Mouse (Mus musculus) right cerebral cortex, postnatal 25 days (tissue): Measurements from ENCODE around the gene Chrm2.

Experiments used
- DNase-seq: peaks from one replicate; pipeline ENCODE4 v3.0.0; 2022

The Chrm2 gene

GRCm38 (mm10) chr6:36387612-36388400 lies at the start of gene Chrm2:
TSS of gene Chrm2 (plus strand) at chr6:36388084.
- DNase-seq: peak; percentile 51

DNA sequence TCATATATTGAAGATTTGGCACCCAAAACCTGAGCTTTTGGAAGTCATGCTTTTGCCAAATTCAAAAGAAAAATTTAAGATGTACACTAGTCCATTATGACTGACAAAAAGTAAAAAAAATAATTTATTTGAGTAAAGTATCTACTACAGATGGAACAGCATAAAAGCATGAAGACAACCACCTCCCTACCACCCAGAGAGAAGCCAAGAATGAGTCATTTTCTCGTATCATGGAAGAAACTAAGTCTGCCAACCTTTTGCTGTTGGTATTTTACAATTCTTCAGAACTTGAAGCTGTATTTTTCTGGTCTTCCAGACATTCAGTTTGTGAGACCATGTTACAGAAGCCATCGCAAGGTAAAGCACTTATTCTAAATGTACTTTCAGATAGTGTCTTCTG lies 13.9 kb upstream of the Chrm2 start:
- DNase-seq: no peak

GRCm38 (mm10) chr6:36377936-36378335 lies 9.9 kb upstream of the Chrm2 start:
- no peak for DNase-seq

- DNase-seq: no peak
Measured at GRCm38 (mm10) chr6:36384102-36384501, 3.8 kb upstream of the Chrm2 start.

DNA sequence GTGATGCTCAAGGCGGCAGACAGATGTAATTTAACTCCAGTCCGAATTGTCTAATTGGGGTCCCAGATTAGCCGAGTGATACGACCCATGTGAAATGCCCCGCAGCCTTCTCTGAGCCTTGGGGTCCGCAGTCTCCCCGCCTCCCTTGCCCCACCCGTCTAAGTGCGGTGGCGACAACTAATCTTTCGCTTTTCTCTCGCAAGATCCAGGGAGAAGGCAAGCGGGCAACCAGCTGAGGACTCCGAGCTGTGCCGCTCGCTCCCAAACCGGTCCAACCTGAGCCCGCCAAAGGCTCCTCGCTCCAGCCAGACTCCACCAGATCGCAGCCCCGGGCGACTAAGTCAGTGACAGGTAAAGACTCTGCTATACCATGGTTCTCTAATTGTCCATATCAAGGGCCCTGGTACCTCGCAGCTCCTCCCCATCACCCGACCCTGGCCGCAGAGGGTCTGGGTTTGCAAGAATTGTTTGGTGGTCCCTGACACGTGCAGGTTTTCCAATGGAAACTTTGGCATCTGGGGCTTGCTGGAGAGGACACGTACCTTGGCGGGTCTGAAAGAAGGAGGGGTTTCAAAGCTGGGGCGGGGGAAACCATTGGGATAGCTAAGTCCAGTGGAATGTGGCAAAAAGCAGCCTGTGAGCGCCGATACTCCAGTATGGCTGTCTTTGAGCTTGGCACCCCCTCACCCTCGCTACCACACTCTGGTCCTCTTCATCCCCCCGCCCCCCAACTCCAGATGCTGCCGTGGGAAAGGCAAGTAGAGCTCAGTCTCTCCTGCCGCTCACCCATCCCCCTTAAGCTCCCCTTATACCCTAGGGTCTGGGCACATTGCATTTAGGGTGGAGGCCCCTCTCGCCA lies 746 bp downstream of the Chrm2 start:
- peak; percentile 26 for DNase-seq

GRCm38 (mm10) chr6:36389260-36389965 lies 1.5 kb downstream of the Chrm2 start:
- peak; percentile 37 for DNase-seq

GRCm38 (mm10) chr6:36393705-36394104 lies 5.8 kb downstream of the Chrm2 start:
- no peak for DNase-seq

DNA sequence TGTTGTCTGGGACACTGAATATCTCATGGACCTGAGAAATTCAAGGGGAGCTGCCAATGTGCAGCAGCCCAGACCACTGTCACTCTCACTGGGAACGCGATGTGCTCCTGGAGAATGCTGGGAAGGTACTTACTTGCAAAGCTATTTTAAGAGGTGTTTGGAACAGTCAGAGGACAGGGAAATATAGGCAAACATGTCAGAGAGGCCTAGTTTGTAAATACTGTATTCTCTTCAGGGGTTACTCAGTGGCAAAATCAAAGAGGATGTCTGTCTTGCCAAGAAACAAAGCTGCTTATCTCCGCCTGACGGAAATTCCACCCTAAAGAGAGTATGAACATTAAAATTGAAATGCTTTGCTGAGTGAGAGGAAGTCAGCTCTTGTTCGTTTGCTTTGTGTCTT lies 17.3 kb downstream of the Chrm2 start:
- DNase-seq: no peak

DNA sequence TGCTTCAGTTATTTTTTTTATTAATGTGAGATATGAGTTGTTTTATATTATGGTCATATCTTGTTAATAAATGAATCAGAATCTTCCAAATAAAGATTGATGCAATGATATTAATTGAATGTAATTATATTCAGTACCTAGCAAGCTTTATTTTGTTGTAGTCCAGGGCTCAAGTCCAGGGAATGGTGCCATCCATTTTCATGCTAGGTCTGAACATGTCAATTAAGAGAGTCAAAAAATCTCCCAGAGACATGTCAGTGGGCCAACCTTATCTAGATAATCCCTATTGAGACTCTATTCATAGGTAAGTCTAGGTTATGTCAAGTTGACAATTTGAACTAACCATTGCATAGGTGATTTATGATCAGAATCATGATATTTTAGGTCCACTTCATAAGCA lies 21.1 kb downstream of the Chrm2 start:
- DNase-seq: no peak

GRCm38 (mm10) chr6:36410057-36410456 lies 22.2 kb downstream of the Chrm2 start:
- DNase-seq: no peak

DNA sequence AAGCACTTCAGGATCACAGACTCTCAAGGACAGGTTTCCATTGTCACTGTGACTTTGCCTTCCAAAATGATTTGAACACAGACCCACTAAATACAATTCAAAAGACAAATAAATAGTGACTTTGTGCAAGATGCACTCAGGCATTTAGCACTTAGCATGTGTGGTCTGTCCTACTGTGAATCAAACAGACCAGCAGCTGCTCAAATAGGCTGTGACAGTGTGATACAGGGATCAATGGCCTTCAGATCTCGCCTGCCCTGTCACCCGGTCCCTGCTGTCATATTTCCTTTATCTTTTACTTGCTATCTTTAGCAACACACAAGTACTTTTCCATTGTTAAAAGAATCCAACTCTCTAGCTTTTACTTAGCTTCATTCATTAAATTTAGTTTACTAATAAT lies 31.8 kb downstream of the Chrm2 start:
- DNase-seq: no peak

DNA sequence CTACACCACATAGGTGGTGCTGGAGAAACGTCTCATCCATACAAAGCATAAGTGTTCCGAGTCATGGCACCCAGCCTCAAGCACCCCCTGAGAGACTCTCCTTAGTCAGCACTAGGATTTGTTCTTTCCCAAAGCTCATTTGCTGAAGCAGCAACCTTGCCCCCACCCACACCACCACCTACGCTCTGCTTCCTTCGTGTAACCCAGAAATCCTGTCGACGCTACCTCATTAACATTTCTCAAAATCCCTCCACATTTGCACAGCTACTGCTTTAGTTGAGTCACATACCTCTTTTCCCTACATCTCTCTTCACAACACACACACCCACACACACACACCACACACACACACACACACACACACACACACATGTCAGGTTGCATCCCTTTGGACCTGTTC lies 50.1 kb downstream of the Chrm2 start:
- peak; percentile 21 for DNase-seq

- no peak for DNase-seq
Measured at GRCm38 (mm10) chr6:36439218-36439617, 51.3 kb downstream of the Chrm2 start.

GRCm38 (mm10) chr6:36451480-36451879 lies 63.6 kb downstream of the Chrm2 start:
- DNase-seq: no peak

GRCm38 (mm10) chr6:36455071-36455470 lies 67.2 kb downstream of the Chrm2 start:
- no peak for DNase-seq

DNA sequence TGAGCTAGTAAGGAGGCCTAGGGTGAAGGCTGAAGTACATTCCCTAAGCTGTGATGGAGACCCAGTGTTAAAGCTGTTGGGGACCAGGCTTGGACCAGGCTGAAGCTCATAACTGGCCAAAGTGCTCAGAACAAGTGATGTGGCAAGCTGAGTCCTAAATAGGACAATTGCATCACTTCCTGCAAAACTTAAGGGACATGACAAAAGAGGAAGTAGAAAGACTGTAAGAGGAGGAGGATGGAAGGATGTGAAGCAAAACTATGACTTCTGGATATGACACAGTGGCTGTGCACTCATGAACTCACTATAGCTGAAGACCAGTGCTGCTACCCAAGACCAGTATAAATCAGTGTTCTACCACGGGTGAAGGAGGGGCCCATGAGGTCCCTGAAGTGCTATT lies 69.1 kb downstream of the Chrm2 start:
- DNase-seq: no peak

- DNase-seq: no peak
Measured at GRCm38 (mm10) chr6:36464008-36464407, 76.1 kb downstream of the Chrm2 start.

DNA sequence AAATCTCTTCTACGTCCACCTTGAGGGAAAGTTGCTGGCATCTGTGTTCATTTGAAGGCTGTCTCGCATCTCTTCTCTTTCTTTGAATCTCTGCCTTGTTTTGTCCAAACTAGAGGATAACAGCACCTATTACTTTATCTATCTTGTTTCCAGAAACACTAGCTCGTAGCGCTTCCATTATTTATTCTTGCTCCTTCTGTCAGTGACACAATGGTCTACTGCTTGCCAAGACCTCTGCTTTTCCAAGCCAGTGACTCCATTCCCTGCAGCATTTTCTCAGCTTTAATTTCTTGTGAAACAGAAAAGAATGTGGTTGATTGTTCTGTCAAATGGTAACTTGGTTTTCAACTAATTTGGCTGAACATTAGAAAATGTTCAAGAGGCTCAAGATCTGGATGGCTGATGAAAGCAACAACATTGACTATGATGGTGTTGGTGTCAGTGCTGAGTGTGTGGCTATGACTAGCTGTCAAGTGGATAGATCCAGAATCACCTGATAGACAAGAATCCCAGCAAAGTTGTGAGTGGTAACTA lies 96.3 kb downstream of the Chrm2 start:
- DNase-seq: no peak

GRCm38 (mm10) chr6:36507008-36507663 lies 119.3 kb downstream of the Chrm2 start:
- DNase-seq: no peak

- no peak for DNase-seq
Measured at GRCm38 (mm10) chr6:36507946-36508345, 120.1 kb downstream of the Chrm2 start.

DNA sequence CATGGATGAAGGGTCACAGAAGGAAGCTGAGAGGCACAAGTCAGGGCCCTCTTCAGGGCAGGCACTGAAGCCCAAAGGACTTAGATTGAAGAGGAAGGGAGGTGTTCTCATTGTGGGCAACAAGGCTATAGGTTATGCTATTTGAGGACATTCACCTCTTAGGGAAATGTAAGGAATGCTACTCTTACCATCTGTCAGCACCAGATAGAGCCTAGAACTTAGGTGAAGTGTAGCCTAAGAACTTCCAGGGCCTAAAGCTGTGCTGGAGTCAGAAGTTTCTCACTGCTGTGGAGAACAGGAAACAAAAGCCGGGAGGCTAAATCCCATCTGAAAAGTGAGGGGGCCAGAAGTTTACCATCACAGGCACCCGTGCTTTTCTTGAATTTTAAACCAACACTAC lies 120.6 kb downstream of the Chrm2 start:
- DNase-seq: no peak

GRCm38 (mm10) chr6:36516508-36516907 lies 128.6 kb downstream of the Chrm2 start:
- no peak for DNase-seq

GRCm38 (mm10) chr6:36517242-36517641 lies 129.4 kb downstream of the Chrm2 start:
- no peak for DNase-seq
